Mouse (Mus musculus) neural tube, embryonic 12.5 days (tissue): ENCODE results near the gene Tfip11. TPM values are rescaled to one million over a fixed set of nuclear protein-coding genes. Genes with fewer than 3 reads are reported as not detected.

Experiments used
- ATAC-seq: fragments of 200-750 bp; cut with Nextera tagmentation; 2 replicates; pipeline ENCODE4 v1.8.0; 2017; ENCODE audit warnings: low read depth, mild to moderate bottlenecking, moderate TSS enrichment, moderate library complexity; ENCODE audit not compliant: low FRiP score
- H3K27ac ChIP-seq: fragments of 300-500 bp; sonication (generic); 2 replicates; pipeline ENCODE4 v1.5.1; 2016
- H3K27me3 ChIP-seq: fragments of 300-500 bp; sonication (generic); replicated peaks from 2 replicates; pipeline ENCODE4 v1.6.1; 2016; ENCODE audit warnings: mild to moderate bottlenecking
- H3K36me3 ChIP-seq: fragments of 300-500 bp; sonication (generic); 2 replicates; pipeline ENCODE4 v1.6.1; 2016; ENCODE audit warnings: mild to moderate bottlenecking
- H3K4me1 ChIP-seq: fragments of 300-500 bp; sonication (generic); 2 replicates; pipeline ENCODE4 v1.6.1; 2016
- H3K4me2 ChIP-seq: fragments of 300-500 bp; sonication (generic); replicated peaks from 2 replicates; pipeline ENCODE4 v1.6.1; 2016; ENCODE audit warnings: mild to moderate bottlenecking
- H3K4me3 ChIP-seq: fragments of 300-500 bp; sonication (generic); 2 replicates; pipeline ENCODE4 v1.5.1; 2016
- H3K9ac ChIP-seq: fragments of 300-500 bp; sonication (generic); 2 replicates; pipeline ENCODE4 v1.6.1; 2016; ENCODE audit warnings: mild to moderate bottlenecking
- H3K9me3 ChIP-seq: fragments of 300-500 bp; sonication (generic); 2 replicates; pipeline ENCODE4 v1.6.1; 2016; ENCODE audit warnings: mild to moderate bottlenecking
- WGBS: fragments of 180-500 bp; shearing (Covaris S2); methylation state at CpG from one replicate; pipeline ENCODE4 v1.1.7; 2016; 5-methylcytosine and 5-hydroxymethylcytosine counted together
- polyA plus RNA-seq: library from polyadenylated mRNA; unstranded; fragments of >200 nt; fragmentation: Nextera tagmentation; extraction: Ambion mirVana; gene quantifications from 2 replicates; pipeline ENCODE4 v1.2.1, GENCODE M21; 2016

The Tfip11 gene
- polyA plus RNA-seq, 1 experiment from 2014 or later: 40.3 TPM

- H3K27ac ChIP-seq: no peak overlapping the region
- ATAC-seq: no peak
- no peaks in the 10 kb centered on the region for H3K27me3 ChIP-seq
- H3K36me3 ChIP-seq: peaks cover 60% of the 10 kb centered on the region
- no peaks in the 10 kb centered on the region for H3K9me3 ChIP-seq
- no peak overlapping the region for H3K4me3 ChIP-seq
- no peaks in the 10 kb centered on the region for H3K4me1 ChIP-seq
- no peak overlapping the region for H3K4me2 ChIP-seq
- 90% methylated on average over 6 of the region's 6 CpGs for WGBS
- H3K9ac ChIP-seq: no peak overlapping the region
Observed at GRCm38 (mm10) chr5:112378716-112379115, 52.6 kb downstream of the Tfip11 start.

GRCm38 (mm10) chr5:112381154-112381553, 55.0 kb downstream of the Tfip11 start:
- no peaks in the 10 kb centered on the region for H3K4me1 ChIP-seq
- no peak overlapping the region for H3K4me3 ChIP-seq
- ATAC-seq: no peak
- no peak overlapping the region for H3K27ac ChIP-seq
- no peaks in the 10 kb centered on the region for H3K27me3 ChIP-seq
- no peaks in the 10 kb centered on the region for H3K9me3 ChIP-seq
- no peak overlapping the region for H3K9ac ChIP-seq
- no peak overlapping the region for H3K4me2 ChIP-seq
- 84% methylated on average over 11 of the region's 11 CpGs for WGBS
- H3K36me3 ChIP-seq: peaks cover 59% of the 10 kb centered on the region

- H3K4me2 ChIP-seq: no peak overlapping the region
- ATAC-seq: no peak
- no peaks in the 10 kb centered on the region for H3K9me3 ChIP-seq
- peaks cover 62% of the 10 kb centered on the region for H3K36me3 ChIP-seq
- 73% methylated on average over 9 of the region's 9 CpGs for WGBS
- H3K4me3 ChIP-seq: no peak overlapping the region
- no peaks in the 10 kb centered on the region for H3K4me1 ChIP-seq
- H3K27ac ChIP-seq: no peak overlapping the region
- no peak overlapping the region for H3K9ac ChIP-seq
- no peaks in the 10 kb centered on the region for H3K27me3 ChIP-seq
Observed at GRCm38 (mm10) chr5:112382042-112382441, 55.9 kb downstream of the Tfip11 start.

- no peak overlapping the region for H3K27ac ChIP-seq
- no peaks in the 10 kb centered on the region for H3K27me3 ChIP-seq
- WGBS: 76% methylated on average over 17 of the region's 17 CpGs
- H3K36me3 ChIP-seq: peaks cover 64% of the 10 kb centered on the region
- no peak overlapping the region for H3K9ac ChIP-seq
- H3K9me3 ChIP-seq: no peaks in the 10 kb centered on the region
- no peak for ATAC-seq
- H3K4me1 ChIP-seq: no peaks in the 10 kb centered on the region
- no peak overlapping the region for H3K4me2 ChIP-seq
- H3K4me3 ChIP-seq: no peak overlapping the region
Observed at GRCm38 (mm10) chr5:112382641-112383330, 56.6 kb downstream of the Tfip11 start.

- Histone ChIP-seq H3K36me3 (peaks cover 59% of the 10 kb centered on the region), H3K9ac (no peak overlapping the region), H3K27me3 (no peaks in the 10 kb centered on the region), H3K9me3 (no peaks in the 10 kb centered on the region), H3K4me3 (no peak overlapping the region), H3K4me2 (no peak overlapping the region), H3K27ac (no peak overlapping the region), H3K4me1 (peaks cover 6% of the 10 kb centered on the region; the same call in 1 of the 2 replicates)
- ATAC-seq: no peak
- WGBS: 93% methylated on average over 13 of the region's 13 CpGs
Observed at GRCm38 (mm10) chr5:112384805-112385472, 58.8 kb downstream of the Tfip11 start.

GRCm38 (mm10) chr5:112385973-112386372, 59.8 kb downstream of the Tfip11 start:
- Histone ChIP-seq H3K9me3 (no peaks in the 10 kb centered on the region), H3K36me3 (peaks cover 60% of the 10 kb centered on the region), H3K4me3 (no peak overlapping the region), H3K9ac (no peak overlapping the region), H3K4me2 (no peak overlapping the region), H3K27ac (no peak overlapping the region), H3K4me1 (peaks cover 6% of the 10 kb centered on the region; the same call in 1 of the 2 replicates), H3K27me3 (no peaks in the 10 kb centered on the region)
- ATAC-seq: no peak
- 84% methylated on average over 2 of the region's 2 CpGs for WGBS

Other genes starting within 250 kb of the Tfip11 start
- gene Cryba4, start 73.8 kb upstream of the Tfip11 start, polyA plus RNA-seq: 2.4 and 3.0 TPM in 2 replicates
- 2.9 and 3.1 TPM in 2 replicates for gene Crybb1, start 70.5 kb upstream of the Tfip11 start, polyA plus RNA-seq
- gene Tpst2, start 49.7 kb upstream of the Tfip11 start, polyA plus RNA-seq: 28.7 and 35.4 TPM in 2 replicates
- gene Srrd, start 16.7 kb downstream of the Tfip11 start, polyA plus RNA-seq: 59.5 and 60.2 TPM in 2 replicates
- gene Hps4, start 16.7 kb downstream of the Tfip11 start, polyA plus RNA-seq: 36.1 and 38.4 TPM in 2 replicates
- gene Gm6583, start 29.7 kb downstream of the Tfip11 start, polyA plus RNA-seq: 0.20 and 0.28 TPM in 2 replicates
- gene Asphd2, start 68.5 kb downstream of the Tfip11 start, polyA plus RNA-seq: 55.2 and 67.7 TPM in 2 replicates
- 0.29 and 0.36 TPM in 2 replicates for gene Gm6588, start 123.1 kb downstream of the Tfip11 start, polyA plus RNA-seq